11 mouse cellular contexts compared by ENCODE assay signal in the genomic region with DNA sequence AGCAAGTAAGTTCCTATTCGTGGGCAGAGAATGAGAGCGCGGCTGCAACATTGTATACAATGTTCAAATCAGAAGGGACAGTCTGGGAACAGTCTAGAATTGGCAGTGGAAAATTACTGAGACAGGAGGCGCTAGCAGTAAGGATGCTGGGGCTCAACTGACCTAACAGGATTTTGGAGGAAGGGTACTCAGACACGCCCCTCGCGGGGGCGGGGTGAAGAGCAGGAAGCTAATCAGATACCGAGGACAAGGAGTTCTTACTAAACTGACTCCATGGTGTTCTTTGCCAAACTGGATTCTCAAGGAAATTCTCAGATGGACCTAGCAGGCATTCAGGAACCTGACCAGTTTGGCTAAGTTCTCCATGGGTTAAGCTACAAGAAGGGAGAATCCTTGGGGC. TPM values are rescaled to one million over a fixed set of nuclear protein-coding genes. Genes with fewer than 3 reads are reported as not detected.
DNase-seq lines count a peak whose midpoint lies in the region; ATAC-seq and TF ChIP-seq lines count a peak whose summit lies in the region.
"Had no signal": no experiment of that assay in that cellular context is flagged by ENCODE, and none has a peak within 500 bp of the region (broad histone marks: within the 10 kb centered on the region; RNA-seq: fewer than 3 reads in every experiment).

No protein-coding gene starts in this region.

- no peaks in the 10 kb centered on the region for H3K9me3 ChIP-seq in forebrain, embryonic 11.5 days (ENCODE audit: control insufficient read depth, low read length)
- H3K9me3 ChIP-seq in forebrain, embryonic 12.5 days = no peaks in the 10 kb centered on the region
- H3K9me3 ChIP-seq in CH12.LX (replicated peaks; ENCODE audit: low read length) = no peaks in the 10 kb centered on the region
- H3K9me3 ChIP-seq in hindbrain, embryonic 13.5 days = no peaks in the 10 kb centered on the region
- no peaks in the 10 kb centered on the region for H3K9me3 ChIP-seq in lung, embryonic 15.5 days

- TF ChIP-seq RAD21 in CH12.LX (IDR thresholded peaks at IDR 0.05; ENCODE audit: low read depth, low read length) = no peak

- H3K36me3 ChIP-seq in forebrain, embryonic 11.5 days (ENCODE audit: control insufficient read depth, insufficient read depth, low read length) = no peaks in the 10 kb centered on the region
- no peaks in the 10 kb centered on the region for H3K36me3 ChIP-seq in forebrain, embryonic 12.5 days (replicated peaks)
- H3K36me3 ChIP-seq in CH12.LX (replicated peaks in 1 of 2; ENCODE audit: control insufficient read depth in 1 of 2, insufficient read depth in 1 of 2, low read length in 1 of 2) = no peaks in the 10 kb centered on the region
- H3K36me3 ChIP-seq in hindbrain, embryonic 13.5 days = no peaks in the 10 kb centered on the region
- H3K36me3 ChIP-seq in lung, embryonic 15.5 days = no peaks in the 10 kb centered on the region

- no peak for ATAC-seq in forebrain, embryonic 11.5 days (replicated peaks; ENCODE audit: low FRiP score)
- ATAC-seq in forebrain, embryonic 12.5 days (ENCODE audit: low FRiP score) = no peak
- no peak for ATAC-seq in hindbrain, embryonic 13.5 days (ENCODE audit: low FRiP score)
- ATAC-seq in lung, embryonic 15.5 days (ENCODE audit: borderline replicate concordance, extremely low read depth, low FRiP score, low TSS enrichment) = no peak
- no peak for ATAC-seq in monocyte, adult 5-6 weeks (replicated peaks; ENCODE audit: insufficient number of reproducible peaks, low FRiP score, low TSS enrichment, poor library complexity, severe bottlenecking)

- no peaks in the 10 kb centered on the region for H3K27me3 ChIP-seq in forebrain, embryonic 11.5 days (ENCODE audit: control insufficient read depth, insufficient read depth, low read length)
- no peaks in the 10 kb centered on the region for H3K27me3 ChIP-seq in forebrain, embryonic 12.5 days
- no peaks in the 10 kb centered on the region for H3K27me3 ChIP-seq in CH12.LX (replicated peaks)
- no peaks in the 10 kb centered on the region for H3K27me3 ChIP-seq in hindbrain, embryonic 13.5 days
- no peaks in the 10 kb centered on the region for H3K27me3 ChIP-seq in lung, embryonic 15.5 days

- 15% methylated on average over 9 of the region's 9 CpGs for WGBS in forebrain, embryonic 11.5 days
- WGBS in forebrain, embryonic 12.5 days = 15% methylated on average over 9 of the region's 9 CpGs
- 25% methylated on average over 9 of the region's 9 CpGs for whole genome bisulfite sequencing in hindbrain, embryonic 13.5 days
- 19% methylated on average over 9 of the region's 9 CpGs for WGBS in lung, embryonic 15.5 days

- no peak for TF ChIP-seq EP300 in CH12.LX (IDR thresholded peaks at IDR 0.05; ENCODE audit: low read length)

- peak; percentile 55 for DNase-seq in forebrain, embryonic 11.5 days (ENCODE audit: low spot score)
- DNase-seq in CH12.LX (ENCODE audit: extremely low read depth) = peak; percentile 40
- no peak for DNase-seq in gastrocnemius, adult 8-10 months (ENCODE audit: low spot score in 2 of 2)
- DNase-seq in spleen, postnatal 36 days (ENCODE audit: low spot score in 2 of 2) = no peak
- DNase-seq: B cell, adult 2 months; gastrocnemius, postnatal 36 days; liver had no signal

- H3K79me2 ChIP-seq in CH12.LX (replicated peaks; ENCODE audit: control insufficient read depth, extremely low read depth, insufficient read depth, poor library complexity, severe bottlenecking) = no peaks in the 10 kb centered on the region

- no peak overlapping the region for H3K4me2 ChIP-seq in forebrain, embryonic 11.5 days (ENCODE audit: low read depth, low read length, severe bottlenecking)
- H3K4me2 ChIP-seq in forebrain, embryonic 12.5 days = no peak overlapping the region
- H3K4me2 ChIP-seq in CH12.LX (ENCODE audit: insufficient read depth, low read depth, poor library complexity, severe bottlenecking) = peak overlapping the region; percentile 83
- H3K4me2 ChIP-seq in hindbrain, embryonic 13.5 days = 0 out of 2 replicates have a peak overlapping the region, but pooled peaks have one; percentile 25
- peak overlapping the region; percentile 7; the same call in 1 of the 2 replicates for H3K4me2 ChIP-seq in lung, embryonic 15.5 days

- TF ChIP-seq POLR2A in CH12.LX (IDR thresholded peaks at IDR 0.05; ENCODE audit: low read depth, low read length) = no peak

- in situ Hi-C loops in CH12.LX (cut with MboI; ENCODE audit: low pct_ligation_motif_present, low pct_unique_long_range_greater_than_20kb, low sequenced_read_pairs) = loop anchor here (5.0 to 10.0 kb wide), 2 partner anchors 33 to 50 kb away; no protein-coding TSS in a partner anchor

- dilution Hi-C loops in CH12.LX (cut with MboI; ENCODE audit: extremely low pct_ligation_motif_present, extremely low pct_unique_long_range_greater_than_20kb, low sequenced_read_pairs) = no loop called here

- H3K4me1 ChIP-seq in forebrain, embryonic 11.5 days (replicated peaks; ENCODE audit: control insufficient read depth, insufficient read depth, low read length) = no peaks in the 10 kb centered on the region
- peaks cover 19% of the 10 kb centered on the region for H3K4me1 ChIP-seq in forebrain, embryonic 12.5 days
- peaks cover 4 to 35% of the 10 kb centered on the region in 2 experiments; a peak in 3 of 4 replicates for H3K4me1 ChIP-seq in CH12.LX (ENCODE audit: control insufficient read depth in 1 of 2, insufficient read depth in 2 of 2)
- H3K4me1 ChIP-seq in hindbrain, embryonic 13.5 days (replicated peaks) = peaks cover 10% of the 10 kb centered on the region
- H3K4me1 ChIP-seq in lung, embryonic 15.5 days = peaks cover 19% of the 10 kb centered on the region

- no peak overlapping the region for H3K9ac ChIP-seq in forebrain, embryonic 11.5 days (ENCODE audit: low read length)
- H3K9ac ChIP-seq in forebrain, embryonic 12.5 days = no peak overlapping the region
- peak overlapping the region; percentile 25; the same call in 1 of the 2 replicates for H3K9ac ChIP-seq in CH12.LX (ENCODE audit: insufficient read depth, low read depth)
- no peak overlapping the region; the same call in 1 of the 2 replicates for H3K9ac ChIP-seq in hindbrain, embryonic 13.5 days
- H3K9ac ChIP-seq in lung, embryonic 15.5 days = no peak overlapping the region

- no peak overlapping the region for H3K4me3 ChIP-seq in forebrain, embryonic 11.5 days (ENCODE audit: low read depth, low read length)
- H3K4me3 ChIP-seq in forebrain, embryonic 12.5 days (replicated peaks) = no peak overlapping the region
- H3K4me3 ChIP-seq in CH12.LX (replicated peaks in 1 of 3; ENCODE audit: low read depth in 2 of 3, low read length in 2 of 3, poor library complexity in 1 of 3) = peak overlapping the region in 1 of 3 experiments; percentile 35
- H3K4me3 ChIP-seq in hindbrain, embryonic 13.5 days = no peak overlapping the region
- no peak overlapping the region for H3K4me3 ChIP-seq in lung, embryonic 15.5 days

- no peak for TF ChIP-seq CTCF in CH12.LX (conservative IDR thresholded peaks at IDR 0.05 in 1 of 2, IDR thresholded peaks at IDR 0.05 in 1 of 2; ENCODE audit: low read depth in 2 of 2, low read length in 2 of 2)

- no peak overlapping the region for H3K27ac ChIP-seq in forebrain, embryonic 11.5 days (ENCODE audit: low read depth, low read length)
- H3K27ac ChIP-seq in forebrain, embryonic 12.5 days = no peak overlapping the region
- H3K27ac ChIP-seq in CH12.LX (ENCODE audit: insufficient read depth, low read depth) = no peak overlapping the region
- no peak overlapping the region for H3K27ac ChIP-seq in hindbrain, embryonic 13.5 days
- no peak overlapping the region for H3K27ac ChIP-seq in lung, embryonic 15.5 days

TF ChIP-seq in CH12.LX, 34 proteins besides CTCF, POLR2A, EP300 and RAD21:
- 0 out of 2 replicates have a peak, but pooled peaks have one; percentile 12 for TF ChIP-seq TCF12 (IDR thresholded peaks at IDR 0.05; ENCODE audit: low read depth, low read length)
- no peak for TF ChIP-seq MYC (IDR thresholded peaks at IDR 0.05; ENCODE audit: low read depth, low read length)

RNA-seq across cellular contexts. Expression of a gene that starts 9.0 kb away (rescaled TPM):
- 18.9 and 19.9 TPM in 2 replicates for polyA plus RNA-seq in forebrain, embryonic 11.5 days (2014; fragmentation: Nextera tagmentation; extraction: Ambion mirVana)
- 13.6 and 18.5 TPM in 2 replicates for polyA plus RNA-seq in forebrain, embryonic 12.5 days (2016; fragmentation: Nextera tagmentation; extraction: Ambion mirVana)
- total RNA-seq in CH12.LX (2012; rRNA removed) (0.13 and 0.21 TPM in 2 replicates), CH12.LX (2014; rRNA removed) (not detected in 2 replicates)
- not detected in 2 replicates for polyA plus RNA-seq in CH12.LX (2012; ENCODE audit: insufficient read length, low read depth)
- 7.7 and 9.7 TPM in 2 replicates for polyA plus RNA-seq in hindbrain, embryonic 13.5 days (2015; fragmentation: Nextera tagmentation; extraction: Ambion mirVana)
- polyA plus RNA-seq in lung, embryonic 15.5 days (2015; fragmentation: Nextera tagmentation; extraction: Ambion mirVana) = 8.6 and 9.8 TPM in 2 replicates
- 1 to 10 TPM; 1.3 to 2.4 (median 1.6) TPM for total RNA-seq in gastrocnemius, adult 8-10 months (2022)
- total RNA-seq in monocyte, adult 5-6 weeks (2017) = not detected in 3 replicates

RNA-seq across cellular contexts. Expression of a gene that starts 27.7 kb away (rescaled TPM):
- polyA plus RNA-seq in forebrain, embryonic 11.5 days (2014; fragmentation: Nextera tagmentation; extraction: Ambion mirVana) = 180 and 186 TPM in 2 replicates
- 135 and 136 TPM in 2 replicates for polyA plus RNA-seq in forebrain, embryonic 12.5 days (2016; fragmentation: Nextera tagmentation; extraction: Ambion mirVana)
- 313 and 382 TPM in 2 replicates for total RNA-seq in CH12.LX (2012; rRNA removed)
- total RNA-seq in CH12.LX (2014; rRNA removed) = 257 and 264 TPM in 2 replicates
- polyA plus RNA-seq in CH12.LX (2012; ENCODE audit: insufficient read length, low read depth) = 344 and 359 TPM in 2 replicates
- polyA plus RNA-seq in hindbrain, embryonic 13.5 days (2015; fragmentation: Nextera tagmentation; extraction: Ambion mirVana) = 106 and 108 TPM in 2 replicates
- polyA plus RNA-seq in lung, embryonic 15.5 days (2015; fragmentation: Nextera tagmentation; extraction: Ambion mirVana) = 146 and 154 TPM in 2 replicates
- total RNA-seq in gastrocnemius, adult 8-10 months (2022) = 100 to 1,000 TPM; 178 to 217 (median 203) TPM
- 120 to 137 TPM (median 136 TPM) in 3 replicates for total RNA-seq in monocyte, adult 5-6 weeks (2017)

RNA-seq across cellular contexts. Expression of a gene that starts 39.1 kb away (rescaled TPM):
- 11.0 and 11.2 TPM in 2 replicates for polyA plus RNA-seq in forebrain, embryonic 11.5 days (2014; fragmentation: Nextera tagmentation; extraction: Ambion mirVana)
- 9.4 and 10.1 TPM in 2 replicates for polyA plus RNA-seq in forebrain, embryonic 12.5 days (2016; fragmentation: Nextera tagmentation; extraction: Ambion mirVana)
- total RNA-seq in CH12.LX (2012; rRNA removed) = 20.3 and 20.7 TPM in 2 replicates
- total RNA-seq in CH12.LX (2014; rRNA removed) = 29.6 and 34.0 TPM in 2 replicates
- polyA plus RNA-seq in CH12.LX (2012; ENCODE audit: insufficient read length, low read depth) = 29.3 and 34.7 TPM in 2 replicates
- polyA plus RNA-seq in hindbrain, embryonic 13.5 days (2015; fragmentation: Nextera tagmentation; extraction: Ambion mirVana) = 10.4 and 12.1 TPM in 2 replicates
- polyA plus RNA-seq in lung, embryonic 15.5 days (2015; fragmentation: Nextera tagmentation; extraction: Ambion mirVana) = 23.7 and 24.5 TPM in 2 replicates
- 10 to 100 TPM; 45.7 to 56.7 (median 53.0) TPM for total RNA-seq in gastrocnemius, adult 8-10 months (2022)
- 25.3 to 56.9 TPM (median 28.9 TPM) in 3 replicates for total RNA-seq in monocyte, adult 5-6 weeks (2017)

Comparison
In these comparisons a context has a peak if more than half of its experiments do, and no peak if none do; other contexts are left out.
1. DNase-seq: peak in forebrain, embryonic 11.5 days (single experiment) and CH12.LX (single experiment); none in gastrocnemius, adult 8-10 months (0 of 2) and spleen, postnatal 36 days (0 of 2).
2. H3K4me2 ChIP-seq: peak in CH12.LX (single experiment), hindbrain, embryonic 13.5 days (single experiment) and lung, embryonic 15.5 days (single experiment); none in forebrain, embryonic 11.5 days (single experiment) and forebrain, embryonic 12.5 days (single experiment).